Mouse (Mus musculus) right cerebral cortex, postnatal 36 days (tissue): ENCODE measurements at regions not wholly inside any gene's neighbourhood (a gene's known extent, or its start where the extent isn't known, plus 50 kb on each side); places are given as distances from the start of the nearest gene placed in this dataset.

Experiments used
- DNase-seq, 2 experiments: peaks; one replicate each; pipeline ENCODE4 v3.0.0; 2022; ENCODE audit warnings: low spot score in 2 of 2, mixed read lengths in 1 of 2

DNA sequence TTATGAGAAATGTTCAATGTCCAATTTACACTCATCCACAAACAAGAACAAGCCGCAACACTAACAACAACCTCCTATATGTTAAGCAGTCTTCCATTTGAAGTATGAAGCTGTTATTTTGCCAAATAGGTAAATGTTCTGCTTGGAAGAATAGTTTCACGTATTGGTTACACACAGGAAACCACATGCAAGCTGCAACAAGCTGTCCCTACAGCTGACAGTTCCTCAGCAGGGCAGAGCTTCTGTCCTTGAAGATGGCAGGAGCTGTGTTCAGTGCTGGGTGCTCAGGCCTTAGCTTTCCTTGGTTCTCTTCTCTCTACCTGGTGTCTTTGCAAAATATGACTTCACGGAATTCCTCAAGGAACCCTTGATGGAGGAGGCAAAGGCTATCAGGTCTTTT, 294.1 kb upstream of the Rnaseh2b start:
- no peak for DNase-seq

DNA sequence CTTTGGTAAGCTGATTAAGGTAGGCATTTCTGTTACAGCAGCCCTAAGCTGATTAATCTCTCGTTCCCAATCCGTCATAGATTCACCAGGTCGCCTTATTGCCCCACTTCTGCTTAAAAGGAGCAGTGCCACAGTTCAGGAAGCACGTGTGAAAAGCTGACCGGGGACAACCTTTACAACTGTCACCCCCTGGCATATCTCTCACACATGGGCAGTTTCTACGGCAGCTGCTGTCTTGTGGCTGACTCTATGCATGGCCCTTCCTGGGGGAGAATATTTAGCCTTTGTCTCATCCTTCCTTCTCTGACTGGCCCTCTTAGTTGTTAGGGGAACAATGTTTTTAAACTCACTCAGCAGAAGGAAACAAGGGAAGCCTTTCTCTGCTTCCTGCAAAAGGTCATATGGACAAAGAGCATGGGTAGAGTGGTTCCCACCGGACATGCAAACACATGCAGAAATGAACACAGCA, 290.9 kb upstream of the Rnaseh2b start:
- no peak for DNase-seq

DNA sequence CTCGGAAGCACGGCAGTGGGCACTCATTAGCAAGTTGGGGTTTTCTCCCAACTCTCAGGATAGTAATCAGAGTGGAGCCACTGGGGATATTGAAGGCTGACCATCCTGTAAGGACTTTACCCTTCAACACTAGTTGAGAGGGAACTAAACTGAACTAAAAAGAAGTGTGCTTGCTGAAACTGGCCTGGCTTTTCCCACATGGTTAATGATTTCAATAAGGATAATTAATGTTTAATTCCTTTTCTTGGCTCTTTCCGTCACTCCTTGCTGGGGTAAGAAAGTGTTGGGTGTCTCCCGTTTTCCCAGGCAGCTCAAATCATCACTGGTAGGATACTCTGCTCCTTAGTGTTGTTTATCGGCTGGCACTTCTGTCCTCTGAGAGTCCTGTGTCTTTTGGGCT, 290.3 kb upstream of the Rnaseh2b start:
- DNase-seq: no peak

DNA sequence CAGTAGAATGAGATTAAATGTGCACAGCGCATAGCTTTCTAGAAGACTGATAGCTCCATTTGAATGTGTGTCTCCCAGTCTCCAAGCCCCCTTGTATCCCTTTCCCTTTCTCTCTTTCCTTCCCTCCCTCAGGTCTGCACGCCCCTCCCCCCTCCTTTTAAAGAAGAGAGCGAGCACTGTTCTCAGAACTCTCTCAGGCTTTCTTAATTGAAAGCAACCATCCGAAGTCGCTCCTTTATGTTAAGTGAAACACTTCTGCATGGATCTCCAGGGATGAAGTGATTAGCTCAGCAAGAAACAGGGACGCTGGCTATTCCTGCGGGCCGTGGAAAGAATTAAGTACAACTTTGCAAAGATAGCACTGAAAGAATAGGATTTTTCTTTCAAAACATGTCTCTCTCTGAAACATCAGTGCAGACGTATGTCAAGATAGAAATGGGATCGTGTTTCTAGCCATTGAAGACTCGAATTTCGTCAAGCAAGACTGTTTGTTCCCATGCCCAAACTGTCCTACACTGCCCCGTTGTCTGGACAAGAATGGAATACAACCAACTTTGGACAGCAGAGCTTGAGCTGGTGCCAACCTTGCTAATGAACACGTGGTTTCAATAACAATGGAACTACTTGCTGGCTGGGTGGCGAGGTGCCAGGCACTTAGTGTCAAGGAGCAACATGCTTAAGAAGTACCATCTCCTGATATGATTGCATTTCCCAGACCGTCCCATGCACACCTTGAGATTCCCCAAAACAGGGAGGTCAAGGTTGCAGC, 289.2 kb upstream of the Rnaseh2b start:
- DNase-seq: peak; percentile 12

DNA sequence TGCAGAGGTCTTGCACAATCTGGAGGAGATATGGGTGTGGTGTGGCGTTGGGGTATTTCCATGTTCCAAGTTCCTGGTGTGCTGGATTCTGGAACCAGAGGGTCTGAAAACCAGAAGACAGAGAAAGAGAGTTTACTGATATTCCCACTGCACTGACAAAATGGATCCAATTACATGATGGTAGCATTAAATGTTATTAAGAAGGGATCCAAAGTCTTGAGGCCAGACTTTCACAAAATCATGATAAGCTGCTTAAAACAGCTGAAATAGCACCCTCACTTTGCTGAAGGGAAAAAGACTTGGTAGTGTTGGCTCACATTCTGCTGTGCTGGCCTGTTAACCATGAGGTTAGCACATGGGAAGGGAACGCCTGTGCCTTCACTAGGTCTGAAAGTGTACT, 288.6 kb upstream of the Rnaseh2b start:
- DNase-seq: no peak

DNA sequence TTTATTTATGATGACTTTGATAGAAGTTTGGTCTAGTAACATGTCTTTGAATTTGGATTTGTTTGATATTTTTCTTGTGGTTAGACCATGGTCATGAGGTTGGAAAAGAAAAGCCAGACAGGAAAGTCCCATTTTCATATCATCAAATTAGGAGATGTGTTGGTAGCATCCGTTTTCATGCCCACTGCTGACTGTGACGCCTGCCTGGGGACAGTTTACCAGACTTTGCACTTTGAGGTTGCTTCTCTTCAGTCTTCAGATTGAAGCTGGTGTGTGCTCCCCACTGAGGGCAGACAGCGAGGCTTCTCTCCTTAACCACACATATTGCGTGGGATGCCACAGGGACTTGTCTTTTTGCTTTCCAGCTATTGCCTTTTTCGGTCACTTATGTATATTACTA, 283.7 kb upstream of the Rnaseh2b start:
- DNase-seq: no peak

DNA sequence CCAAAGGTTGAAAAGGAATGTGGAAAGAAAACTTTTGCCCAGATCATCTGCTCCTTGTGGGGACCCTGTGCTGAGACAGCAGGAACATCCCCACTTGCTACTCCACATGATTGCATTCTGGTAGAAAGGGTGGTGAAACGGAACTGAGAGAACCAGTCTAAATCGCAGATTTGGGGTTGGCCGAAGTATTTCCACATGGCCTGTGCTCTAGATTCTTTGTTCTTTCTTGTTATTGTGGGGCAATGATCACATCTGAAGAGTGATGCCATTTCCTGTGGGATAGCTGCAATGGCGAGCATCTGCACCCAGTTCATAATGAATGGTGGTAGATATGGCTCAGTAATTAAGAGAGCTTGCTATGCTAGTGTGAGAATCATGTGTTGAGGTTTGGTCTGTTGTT, 273.6 kb upstream of the Rnaseh2b start:
- DNase-seq: no peak

DNA sequence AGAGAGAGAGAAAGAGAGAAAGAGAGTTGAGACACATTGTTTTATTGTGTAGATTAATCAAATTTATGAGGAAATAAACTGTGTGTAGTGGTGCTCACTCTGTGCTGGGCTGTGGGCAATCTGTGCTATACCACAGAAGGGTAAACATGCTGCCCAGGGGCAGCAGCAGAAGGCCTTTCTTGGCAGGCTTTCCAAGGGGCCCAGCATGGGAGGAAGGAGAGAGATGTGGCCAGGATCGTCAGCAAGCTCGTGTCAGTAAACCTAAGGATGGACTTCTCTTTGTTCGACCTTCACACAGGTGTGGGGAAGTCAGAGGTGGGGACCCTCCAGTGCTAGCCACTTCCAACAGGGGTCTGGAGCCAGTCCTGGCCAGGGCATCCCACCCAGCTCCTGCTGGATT, 271.4 kb upstream of the Rnaseh2b start:
- DNase-seq: no peak

DNA sequence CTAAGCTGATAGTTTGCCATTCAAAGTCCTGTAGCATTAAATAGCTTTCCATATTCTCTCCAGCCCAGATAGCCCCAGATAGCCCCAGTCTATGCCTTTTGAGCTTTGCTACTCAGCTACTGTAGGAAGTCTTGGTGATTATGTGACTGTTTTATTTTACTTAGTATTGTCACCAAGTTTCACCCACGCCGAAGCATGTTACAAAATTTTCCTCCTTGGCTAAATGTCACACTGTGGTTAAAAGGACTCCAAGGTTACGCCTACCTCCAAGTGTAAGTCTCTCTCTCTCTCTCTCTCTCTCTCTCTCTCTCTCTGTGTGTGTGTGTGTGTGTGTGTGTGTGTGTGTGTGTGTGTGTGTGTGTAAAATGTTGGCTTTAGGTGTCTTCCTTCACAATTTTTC, 270.2 kb upstream of the Rnaseh2b start:
- no peak for DNase-seq

DNA sequence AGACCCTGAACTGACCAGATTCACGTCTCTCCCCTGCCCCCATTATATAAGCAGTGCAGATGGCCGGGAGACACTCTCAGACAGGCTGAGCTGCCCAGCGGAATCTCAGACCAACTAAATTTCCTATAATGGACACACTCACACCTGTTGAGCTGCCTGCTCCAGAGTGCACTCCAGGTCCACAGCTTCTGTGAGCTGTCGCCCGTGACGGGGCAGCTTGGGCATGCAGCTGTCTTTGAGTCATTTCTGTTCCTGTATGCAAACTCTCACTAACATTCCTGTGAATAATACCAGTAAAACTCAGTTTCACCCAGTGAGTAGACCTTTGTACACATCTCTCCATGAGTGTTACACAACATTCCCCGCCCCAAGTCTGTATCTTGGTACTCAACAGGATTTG, 269.4 kb upstream of the Rnaseh2b start:
- no peak for DNase-seq

DNA sequence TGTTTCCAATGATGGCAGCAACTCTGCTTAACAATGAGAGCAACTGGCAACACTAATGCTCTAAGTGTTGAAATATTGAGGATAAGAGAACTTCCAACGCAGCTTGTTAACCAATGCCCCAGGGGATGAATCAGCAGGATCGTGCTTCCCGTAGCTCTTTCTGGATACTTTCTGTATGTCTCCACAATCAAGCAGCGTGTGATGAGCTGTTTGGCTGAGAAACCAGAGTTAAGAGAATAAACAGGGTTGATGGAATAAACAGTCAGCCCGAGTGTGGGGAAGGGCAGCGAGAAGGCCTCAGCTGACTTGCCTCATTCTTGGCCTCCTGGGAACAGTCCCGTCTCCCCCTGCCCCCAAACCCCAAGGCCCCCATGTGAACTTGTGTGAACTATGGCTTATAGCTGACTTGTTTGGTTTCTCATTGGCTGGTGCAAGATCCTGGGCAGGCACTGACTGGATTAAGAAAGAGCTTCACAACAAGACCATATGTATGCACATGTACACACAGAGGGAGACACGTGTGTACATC, 264.6 kb upstream of the Rnaseh2b start:
- DNase-seq: no peak

DNA sequence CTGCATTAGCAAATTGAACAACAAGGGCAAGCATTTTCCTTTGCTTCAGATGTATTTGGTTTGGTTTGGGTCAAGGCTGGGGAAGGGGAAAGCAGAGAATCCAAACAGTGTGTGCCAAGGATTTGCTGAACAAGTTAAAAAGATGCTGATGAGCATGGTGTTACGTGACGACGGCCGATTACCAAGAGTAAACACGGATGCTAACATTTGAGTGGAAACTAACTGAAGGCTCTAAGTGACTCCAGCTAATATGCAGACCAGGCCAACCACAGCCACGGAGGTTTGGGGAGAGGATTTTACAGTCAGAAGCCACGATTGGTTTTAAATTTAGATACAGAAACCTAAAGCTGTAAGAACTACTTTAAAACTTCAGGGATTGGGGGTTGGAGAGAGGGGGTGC, 262.3 kb upstream of the Rnaseh2b start:
- DNase-seq: no peak

DNA sequence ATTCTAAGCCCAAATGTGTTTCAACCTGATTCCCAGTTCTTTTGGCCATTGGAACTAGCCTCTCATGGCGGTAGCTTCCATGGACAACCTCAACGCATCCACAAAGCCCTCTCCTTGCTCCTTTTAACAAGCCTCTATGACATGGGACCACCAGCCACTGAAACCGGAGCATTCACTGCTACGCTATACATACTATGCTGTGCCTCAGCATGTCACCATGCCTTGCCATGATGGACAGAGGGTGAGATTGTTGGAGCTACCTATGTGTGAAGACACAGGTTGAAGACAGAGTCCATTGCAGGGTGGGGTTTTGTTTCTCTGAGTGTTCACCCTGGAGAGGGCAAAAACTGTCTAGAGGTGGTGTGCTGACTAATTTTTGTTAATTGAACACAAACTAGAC, 258.7 kb upstream of the Rnaseh2b start:
- DNase-seq: no peak

DNA sequence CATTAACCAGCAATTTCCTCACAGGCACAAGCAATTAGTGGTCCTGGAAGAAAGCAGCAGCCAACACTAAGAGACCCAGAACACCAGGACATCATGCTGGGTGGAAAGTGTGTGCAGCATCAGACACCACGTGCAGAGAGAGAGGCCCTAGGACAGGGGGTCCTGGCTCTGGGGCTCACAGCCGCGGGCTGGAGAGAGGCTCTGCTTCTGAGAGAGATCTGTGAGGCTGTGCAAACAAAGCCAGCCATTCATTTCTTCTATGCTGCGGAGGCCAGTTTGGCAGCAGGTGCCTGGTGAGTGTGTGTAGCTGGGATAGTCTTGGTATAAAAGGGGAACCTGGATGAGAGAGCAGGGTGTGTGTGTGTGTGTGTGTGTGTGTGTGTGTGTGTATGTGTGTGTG, 257.7 kb upstream of the Rnaseh2b start:
- no peak for DNase-seq

DNA sequence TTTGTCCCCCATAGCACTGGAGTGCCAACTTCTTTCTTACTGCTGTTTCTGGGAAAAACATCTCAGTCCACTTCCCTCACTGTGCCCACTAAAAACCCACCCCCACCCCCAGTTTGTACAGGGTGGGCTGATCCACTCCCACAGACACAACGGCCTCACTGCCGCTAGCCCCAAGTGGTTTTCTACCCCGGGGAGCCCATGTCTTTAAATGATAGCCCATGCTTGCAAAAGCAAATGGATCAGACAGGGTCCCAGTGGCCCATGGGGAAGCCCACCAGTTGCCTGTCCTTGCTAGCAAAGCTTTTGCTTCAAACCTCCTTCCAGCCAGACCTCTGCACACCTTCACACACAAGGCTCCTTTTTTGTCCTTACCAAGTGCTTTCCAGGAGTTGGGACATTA, 257.0 kb upstream of the Rnaseh2b start:
- no peak for DNase-seq

DNA sequence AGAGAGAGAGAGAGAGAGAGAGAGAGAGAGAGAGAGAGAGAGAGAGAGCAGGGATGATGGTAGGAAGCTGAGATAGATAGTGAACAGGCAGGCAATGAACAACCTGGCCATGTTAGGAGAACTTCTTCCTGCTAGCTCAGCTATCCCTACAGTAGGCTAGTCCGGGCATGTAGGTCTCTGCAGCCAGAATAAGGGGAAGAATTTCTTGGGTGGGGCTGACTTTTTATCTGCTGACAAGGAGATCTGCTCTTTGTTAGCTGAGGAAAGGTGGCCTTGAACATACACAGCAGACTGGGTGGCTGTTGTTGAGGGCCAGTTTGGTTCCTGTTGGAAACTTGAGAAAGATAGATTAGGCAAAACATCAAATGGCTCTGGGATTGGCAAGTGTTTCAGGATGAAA, 254.9 kb upstream of the Rnaseh2b start:
- no peak for DNase-seq

DNA sequence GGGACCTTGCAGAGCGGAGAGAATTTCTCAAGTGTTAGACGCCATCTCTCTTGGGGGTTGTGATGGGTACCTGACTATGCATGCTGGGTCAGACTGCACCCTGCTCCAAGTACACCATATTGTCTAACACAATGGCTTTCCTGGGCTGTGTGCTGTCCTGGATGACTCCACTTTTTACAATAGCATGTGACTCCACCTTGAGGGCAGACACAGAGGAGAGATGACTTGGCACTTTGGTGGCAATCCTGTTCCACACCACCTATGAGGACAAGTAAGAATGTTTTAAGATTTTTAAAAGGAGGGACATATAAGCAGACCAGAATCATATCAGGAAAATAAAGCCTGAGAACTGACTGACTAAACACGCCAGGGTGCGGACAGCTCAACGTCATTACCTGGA, 254.5 kb upstream of the Rnaseh2b start:
- DNase-seq: no peak

DNA sequence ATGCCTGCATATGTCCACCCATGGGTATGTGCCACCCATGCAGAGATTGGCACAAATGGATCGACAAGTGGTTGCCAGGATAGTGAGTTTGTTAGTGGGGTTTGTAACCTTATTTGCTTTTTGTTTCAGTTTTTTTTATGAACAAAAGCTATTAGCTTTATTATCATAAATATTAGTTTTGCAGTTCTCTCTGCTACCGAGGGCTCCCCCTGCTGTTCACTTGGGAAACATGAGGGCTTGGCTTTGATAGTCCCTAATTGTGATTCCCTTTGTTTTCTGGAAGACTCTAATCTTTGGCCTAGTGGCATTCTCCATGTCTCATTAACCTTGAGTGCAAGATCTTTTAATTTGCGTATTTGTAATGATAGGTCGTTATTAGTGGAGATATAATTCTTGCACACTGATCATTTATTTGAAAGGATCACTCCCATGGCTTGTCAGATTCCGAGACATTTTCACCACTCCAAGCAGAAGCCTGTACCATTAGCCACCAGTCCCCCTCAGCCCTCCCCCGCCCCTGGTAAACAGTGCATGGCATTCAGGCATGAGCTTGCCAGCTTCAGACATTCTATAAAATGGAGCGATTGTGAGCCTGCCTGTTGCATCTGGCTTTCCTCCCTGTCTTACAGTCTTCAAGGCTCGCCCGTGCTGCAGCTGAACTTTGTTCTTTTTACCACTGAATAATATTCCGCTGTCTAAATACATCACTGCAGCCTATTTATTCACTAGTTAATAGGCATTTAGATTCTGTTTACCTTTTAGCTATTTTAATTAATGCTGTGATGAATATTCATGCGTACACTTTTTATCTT, 249.9 kb upstream of the Rnaseh2b start:
- DNase-seq: peak; percentile 18 to 36

DNA sequence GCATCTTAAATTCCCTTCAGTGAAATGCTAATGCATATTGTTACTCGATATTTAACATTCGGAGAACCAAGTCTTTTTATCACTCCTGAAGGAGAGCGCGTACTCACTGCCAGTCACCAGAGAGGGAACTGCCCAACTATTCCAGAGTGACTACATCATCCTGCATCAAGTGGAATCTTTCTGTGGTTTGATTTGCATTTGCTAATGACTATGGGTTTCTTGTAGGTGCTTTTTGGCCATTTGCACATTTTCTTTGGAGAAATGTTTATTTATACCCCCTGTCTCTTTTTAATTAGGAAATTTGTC, 249.3 kb upstream of the Rnaseh2b start:
- no peak for DNase-seq

DNA sequence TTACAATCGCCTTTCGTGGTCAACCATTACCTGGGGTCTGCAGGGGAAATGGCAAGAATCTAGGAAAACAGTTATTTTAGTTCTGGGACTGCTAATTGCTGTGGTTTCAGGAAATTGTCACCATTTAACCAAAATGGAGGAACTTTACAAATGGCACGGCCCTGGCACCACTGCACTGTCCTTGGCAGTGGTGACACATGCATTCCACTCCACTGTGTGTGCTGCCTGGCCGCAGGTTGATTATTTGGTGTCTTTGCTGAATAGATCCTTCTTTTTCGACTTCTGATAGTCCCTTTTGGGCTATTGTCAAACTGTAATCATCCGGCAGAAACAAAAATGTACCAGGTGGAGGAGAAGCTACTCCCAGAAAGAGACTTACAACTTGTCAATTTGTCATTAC, 241.4 kb upstream of the Rnaseh2b start:
- DNase-seq: no peak

DNA sequence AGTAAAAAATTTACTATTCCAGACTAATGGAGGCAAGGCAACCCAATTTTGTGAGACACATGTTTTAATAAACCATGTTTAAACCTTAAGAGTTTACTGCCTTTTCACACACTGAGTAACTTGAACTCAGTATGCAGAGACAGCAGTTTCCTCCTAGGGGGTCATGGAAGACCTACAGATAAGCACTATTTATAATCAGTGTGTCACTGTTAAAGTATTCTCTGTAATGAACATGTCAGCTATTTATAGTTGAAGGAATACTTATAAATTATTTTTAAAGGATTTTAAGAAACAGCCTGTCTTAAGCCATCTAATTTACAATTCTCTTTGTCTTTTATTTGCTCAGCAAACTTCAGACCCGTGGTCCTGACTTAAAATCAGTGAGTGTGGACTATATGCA, 240.5 kb upstream of the Rnaseh2b start:
- no peak for DNase-seq

DNA sequence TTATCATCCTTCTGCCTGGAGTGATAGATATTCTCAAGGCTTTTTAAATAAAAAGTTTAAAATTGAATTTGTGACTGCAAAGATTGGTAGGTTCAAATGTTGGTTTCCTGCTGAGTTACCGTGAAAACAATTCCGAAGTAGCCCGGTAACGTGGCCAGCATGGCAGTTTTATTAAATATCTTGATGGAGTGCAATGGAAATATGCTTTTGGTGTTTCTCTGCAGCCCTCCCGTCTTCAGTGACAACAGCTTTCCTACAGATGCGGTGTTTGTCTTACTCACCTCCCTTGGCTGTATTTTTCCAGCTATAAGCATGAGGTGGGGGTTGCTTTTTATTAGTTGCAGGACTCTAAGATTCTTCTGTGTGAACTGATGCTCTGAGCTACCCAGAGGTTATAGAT, 239.4 kb upstream of the Rnaseh2b start:
- DNase-seq: no peak

DNA sequence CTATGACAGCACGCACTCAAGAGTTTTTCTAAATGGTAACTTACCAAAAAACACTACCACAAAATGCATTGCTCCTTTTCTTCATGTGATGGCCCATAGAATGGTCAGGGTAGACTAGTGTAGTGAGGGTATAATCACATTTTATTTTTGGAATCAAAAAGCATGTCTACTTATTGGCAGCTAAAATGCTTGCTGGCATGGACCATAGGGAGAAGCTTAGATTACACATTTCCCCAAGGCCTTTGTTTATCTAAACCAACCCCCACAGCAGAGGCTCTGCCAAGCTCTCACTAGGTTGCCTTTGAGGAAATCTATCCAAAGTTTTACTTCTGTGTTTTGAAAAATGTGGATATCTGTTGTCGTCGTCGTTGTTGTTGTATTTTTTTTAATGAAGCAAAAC, 235.3 kb upstream of the Rnaseh2b start:
- no peak for DNase-seq
